ENCODE assay signal across 16 mouse cellular contexts in the genomic region with DNA sequence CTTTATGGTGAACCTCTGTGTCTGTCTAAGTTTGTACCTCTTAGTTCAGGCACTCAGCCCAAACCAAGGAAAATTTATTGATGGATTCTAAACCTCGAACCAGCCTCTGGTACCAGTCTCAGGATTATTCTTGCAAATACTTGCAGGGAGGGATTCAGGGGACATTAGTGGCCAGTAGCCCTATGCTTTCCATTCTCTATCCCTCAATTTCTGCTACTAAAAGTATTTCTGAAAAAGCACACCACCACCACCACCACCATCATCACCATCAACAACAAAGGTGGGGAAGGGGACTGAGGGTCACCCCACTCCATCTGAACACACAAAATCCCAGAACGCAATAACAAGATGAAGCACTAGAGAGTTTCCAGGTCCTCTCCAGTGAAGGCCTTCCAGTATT. TPM values are rescaled to one million over a fixed set of nuclear protein-coding genes. Genes with fewer than 3 reads are reported as not detected.
A peak's percentile ranks its signal among the peaks of the same experiment; 100 is the strongest.
DNase-seq lines count a peak whose midpoint lies in the region; ATAC-seq and TF ChIP-seq lines count a peak whose summit lies in the region.
"Had no signal": no experiment of that assay in that cellular context is flagged by ENCODE, and none has a peak within 500 bp of the region (broad histone marks: within the 10 kb centered on the region; RNA-seq: fewer than 3 reads in every experiment).

No protein-coding gene starts in this region.

- H3K4me3 ChIP-seq in forebrain, embryonic 11.5 days (ENCODE audit: low read depth, low read length): peak overlapping the region; percentile 8; the same call in 1 of the 2 replicates
- H3K4me3 ChIP-seq in forebrain, embryonic 10.5 days: no peak overlapping the region
- 0 out of 2 replicates have a peak overlapping the region, but pooled peaks have one; percentile 0 for H3K4me3 ChIP-seq in midbrain, embryonic 12.5 days
- no peak overlapping the region for H3K4me3 ChIP-seq in midbrain, embryonic 10.5 days
- H3K4me3 ChIP-seq in midbrain, embryonic 15.5 days: peak overlapping the region; percentile 20; the same call in 1 of the 2 replicates
- peak overlapping the region; percentile 36 for H3K4me3 ChIP-seq in stomach, postnatal 0 days (ENCODE audit: low read depth, low read length)
- H3K4me3 ChIP-seq: kidney, embryonic 15.5 days had no signal

- H3K36me3 ChIP-seq in forebrain, embryonic 11.5 days (ENCODE audit: control insufficient read depth, insufficient read depth, low read length): no peaks in the 10 kb centered on the region
- H3K36me3 ChIP-seq in forebrain, embryonic 10.5 days (replicated peaks): no peaks in the 10 kb centered on the region
- no peaks in the 10 kb centered on the region for H3K36me3 ChIP-seq in midbrain, embryonic 12.5 days
- no peaks in the 10 kb centered on the region for H3K36me3 ChIP-seq in midbrain, embryonic 10.5 days
- no peaks in the 10 kb centered on the region for H3K36me3 ChIP-seq in midbrain, embryonic 15.5 days (replicated peaks)
- no peaks in the 10 kb centered on the region for H3K36me3 ChIP-seq in stomach, postnatal 0 days (ENCODE audit: control insufficient read depth, insufficient read depth, low read length)
- H3K36me3 ChIP-seq: kidney, embryonic 15.5 days had no signal

- TF ChIP-seq CTCF in stomach, postnatal 0 days (IDR thresholded peaks at IDR 0.05; ENCODE audit: low read depth): no peak

- no peaks in the 10 kb centered on the region for H3K9me3 ChIP-seq in forebrain, embryonic 11.5 days (ENCODE audit: control insufficient read depth, low read length)
- H3K9me3 ChIP-seq in forebrain, embryonic 10.5 days: no peaks in the 10 kb centered on the region
- no peaks in the 10 kb centered on the region for H3K9me3 ChIP-seq in midbrain, embryonic 12.5 days
- H3K9me3 ChIP-seq in midbrain, embryonic 10.5 days (replicated peaks): no peaks in the 10 kb centered on the region
- H3K9me3 ChIP-seq in midbrain, embryonic 15.5 days: no peaks in the 10 kb centered on the region
- H3K9me3 ChIP-seq in stomach, postnatal 0 days (ENCODE audit: control insufficient read depth, low read length): no peaks in the 10 kb centered on the region
- H3K9me3 ChIP-seq: kidney, embryonic 15.5 days had no signal

- peaks cover 7% of the 10 kb centered on the region for H3K4me1 ChIP-seq in forebrain, embryonic 11.5 days (replicated peaks; ENCODE audit: control insufficient read depth, insufficient read depth, low read length)
- peaks cover 40% of the 10 kb centered on the region for H3K4me1 ChIP-seq in forebrain, embryonic 10.5 days
- H3K4me1 ChIP-seq in midbrain, embryonic 12.5 days: peaks cover 21% of the 10 kb centered on the region
- peaks cover 33% of the 10 kb centered on the region for H3K4me1 ChIP-seq in midbrain, embryonic 10.5 days
- H3K4me1 ChIP-seq in midbrain, embryonic 15.5 days: peaks cover 9% of the 10 kb centered on the region
- peaks cover 2% of the 10 kb centered on the region; the same call in 1 of the 2 replicates for H3K4me1 ChIP-seq in stomach, postnatal 0 days (replicated peaks; ENCODE audit: control insufficient read depth, insufficient read depth)

- no peak for DNase-seq in forebrain, embryonic 11.5 days (ENCODE audit: low spot score)
- no peak for DNase-seq in forebrain, embryonic 10.5 days (ENCODE audit: extremely low spot score, low spot score)
- DNase-seq in midbrain, embryonic 10.5 days (ENCODE audit: low spot score): no peak
- no peak for DNase-seq in stomach, postnatal 0 days (ENCODE audit: low spot score)
- no peak for DNase-seq in urinary bladder, postnatal 10 days (ENCODE audit: low spot score)
- DNase-seq: adrenal gland, adult 8-10 months; layer of hippocampus, adult 9-11 months; lung, postnatal 14 days; spleen, adult 18-20 months; thymus, adult 2 months had no signal

- H3K9ac ChIP-seq in forebrain, embryonic 11.5 days (ENCODE audit: low read length): no peak overlapping the region
- H3K9ac ChIP-seq in midbrain, embryonic 12.5 days (replicated peaks): no peak overlapping the region
- no peak overlapping the region for H3K9ac ChIP-seq in midbrain, embryonic 15.5 days
- H3K9ac ChIP-seq in stomach, postnatal 0 days (ENCODE audit: low read length): peak overlapping the region; percentile 5; the same call in 1 of the 2 replicates
- H3K9ac ChIP-seq: kidney, embryonic 15.5 days; liver, embryonic 14.5 days had no signal

- no peak for TF ChIP-seq EP300 in stomach, postnatal 0 days (optimal IDR thresholded peaks at IDR 0.05)

- H3K4me2 ChIP-seq in forebrain, embryonic 11.5 days (ENCODE audit: low read depth, low read length, severe bottlenecking): peak overlapping the region; percentile 32; the same call in 1 of the 2 replicates
- H3K4me2 ChIP-seq in midbrain, embryonic 12.5 days (replicated peaks): no peak overlapping the region
- H3K4me2 ChIP-seq in midbrain, embryonic 15.5 days: no peak overlapping the region
- H3K4me2 ChIP-seq in stomach, postnatal 0 days (replicated peaks; ENCODE audit: low read depth): peak overlapping the region; percentile 57
- H3K4me2 ChIP-seq: kidney, embryonic 15.5 days had no signal

- H3K27me3 ChIP-seq in forebrain, embryonic 11.5 days (ENCODE audit: control insufficient read depth, insufficient read depth, low read length): peaks cover 78% of the 10 kb centered on the region
- H3K27me3 ChIP-seq in forebrain, embryonic 10.5 days (ENCODE audit: poor library complexity, severe bottlenecking): peaks cover 100% of the 10 kb centered on the region
- H3K27me3 ChIP-seq in midbrain, embryonic 12.5 days: peaks cover 87% of the 10 kb centered on the region
- peaks cover 100% of the 10 kb centered on the region for H3K27me3 ChIP-seq in midbrain, embryonic 10.5 days (ENCODE audit: low read depth, poor library complexity, severe bottlenecking)
- peaks cover 75% of the 10 kb centered on the region for H3K27me3 ChIP-seq in midbrain, embryonic 15.5 days (replicated peaks)
- no peaks in the 10 kb centered on the region; the same call in 1 of the 2 replicates for H3K27me3 ChIP-seq in stomach, postnatal 0 days (ENCODE audit: control insufficient read depth, insufficient read depth, low read length)

- 3% methylated on average over 2 of the region's 2 CpGs for WGBS in forebrain, embryonic 11.5 days
- 2% methylated on average over 2 of the region's 2 CpGs for WGBS in forebrain, embryonic 10.5 days
- WGBS in midbrain, embryonic 12.5 days: 6% methylated on average over 2 of the region's 2 CpGs
- 3% methylated on average over 2 of the region's 2 CpGs for WGBS in midbrain, embryonic 10.5 days
- 0% methylated on average over 2 of the region's 2 CpGs for WGBS in midbrain, embryonic 15.5 days
- WGBS in stomach, postnatal 0 days: 52% methylated on average over 2 of the region's 2 CpGs

- no peak for ATAC-seq in forebrain, embryonic 11.5 days (replicated peaks; ENCODE audit: low FRiP score)
- no peak for ATAC-seq in midbrain, embryonic 12.5 days (ENCODE audit: low FRiP score, low read depth)
- no peak for ATAC-seq in midbrain, embryonic 15.5 days (replicated peaks)
- no peak for ATAC-seq in stomach, postnatal 0 days (ENCODE audit: low FRiP score, low TSS enrichment)
- ATAC-seq in erythroblast, adult 5-6 weeks (replicated peaks; ENCODE audit: low FRiP score, poor library complexity, severe bottlenecking): no peak

- H3K27ac ChIP-seq in forebrain, embryonic 11.5 days (ENCODE audit: low read depth, low read length): no peak overlapping the region
- H3K27ac ChIP-seq in forebrain, embryonic 10.5 days: no peak overlapping the region
- H3K27ac ChIP-seq in midbrain, embryonic 12.5 days (replicated peaks): no peak overlapping the region
- no peak overlapping the region for H3K27ac ChIP-seq in midbrain, embryonic 10.5 days (replicated peaks)
- H3K27ac ChIP-seq in midbrain, embryonic 15.5 days: no peak overlapping the region
- H3K27ac ChIP-seq in stomach, postnatal 0 days (replicated peaks): 0 out of 2 replicates have a peak overlapping the region, but pooled peaks have one; percentile 45
- H3K27ac ChIP-seq: kidney, embryonic 15.5 days; liver, embryonic 14.5 days had no signal

RNA-seq across cellular contexts. Expression of gene Isl1, which starts 3.8 kb away (rescaled TPM):
- 34.0 and 34.8 TPM in 2 replicates for polyA plus RNA-seq in forebrain, embryonic 11.5 days (2014; fragmentation: Nextera tagmentation; extraction: Ambion mirVana)
- 9.5 and 9.6 TPM in 2 replicates for polyA plus RNA-seq in forebrain, embryonic 10.5 days (2016; fragmentation: Nextera tagmentation; extraction: Ambion mirVana)
- polyA plus RNA-seq in midbrain, embryonic 12.5 days (2016; fragmentation: Nextera tagmentation; extraction: Ambion mirVana): 20.9 and 38.9 TPM in 2 replicates
- 16.4 and 20.7 TPM in 2 replicates for polyA plus RNA-seq in midbrain, embryonic 10.5 days (2016; fragmentation: Nextera tagmentation; extraction: Ambion mirVana)
- polyA plus RNA-seq in midbrain, embryonic 15.5 days (2015; fragmentation: Nextera tagmentation; extraction: Ambion mirVana): 30.7 and 33.8 TPM in 2 replicates
- polyA plus RNA-seq in stomach, postnatal 0 days (2015; fragmentation: Nextera tagmentation; extraction: Ambion mirVana): 18.0 and 19.0 TPM in 2 replicates
- not detected in 2 replicates for total RNA-seq in erythroblast, adult 5-6 weeks (2015; ENCODE audit: low replicate concordance)
- total RNA-seq in erythroblast, adult 5-6 weeks (2017; ENCODE audit: low replicate concordance): not detected in 2 replicates
- total RNA-seq: hematopoietic stem cell, adult 5-6 weeks had no signal

Comparison
In these comparisons a context has a peak if more than half of its experiments do, and no peak if none do; other contexts are left out.
1. H3K4me3 ChIP-seq: peak in forebrain, embryonic 11.5 days (single experiment), midbrain, embryonic 12.5 days (single experiment), midbrain, embryonic 15.5 days (single experiment) and stomach, postnatal 0 days (single experiment); none in forebrain, embryonic 10.5 days (single experiment) and midbrain, embryonic 10.5 days (single experiment).
2. H3K4me2 ChIP-seq: peak in forebrain, embryonic 11.5 days (single experiment) and stomach, postnatal 0 days (single experiment); none in midbrain, embryonic 12.5 days (single experiment) and midbrain, embryonic 15.5 days (single experiment).